Mouse (Mus musculus): ENCODE measurements at regions not wholly inside any gene's neighbourhood (a gene's known extent, or its start where the extent isn't known, plus 50 kb on each side); places are given as distances from the start of the nearest gene placed in this dataset.

DNA sequence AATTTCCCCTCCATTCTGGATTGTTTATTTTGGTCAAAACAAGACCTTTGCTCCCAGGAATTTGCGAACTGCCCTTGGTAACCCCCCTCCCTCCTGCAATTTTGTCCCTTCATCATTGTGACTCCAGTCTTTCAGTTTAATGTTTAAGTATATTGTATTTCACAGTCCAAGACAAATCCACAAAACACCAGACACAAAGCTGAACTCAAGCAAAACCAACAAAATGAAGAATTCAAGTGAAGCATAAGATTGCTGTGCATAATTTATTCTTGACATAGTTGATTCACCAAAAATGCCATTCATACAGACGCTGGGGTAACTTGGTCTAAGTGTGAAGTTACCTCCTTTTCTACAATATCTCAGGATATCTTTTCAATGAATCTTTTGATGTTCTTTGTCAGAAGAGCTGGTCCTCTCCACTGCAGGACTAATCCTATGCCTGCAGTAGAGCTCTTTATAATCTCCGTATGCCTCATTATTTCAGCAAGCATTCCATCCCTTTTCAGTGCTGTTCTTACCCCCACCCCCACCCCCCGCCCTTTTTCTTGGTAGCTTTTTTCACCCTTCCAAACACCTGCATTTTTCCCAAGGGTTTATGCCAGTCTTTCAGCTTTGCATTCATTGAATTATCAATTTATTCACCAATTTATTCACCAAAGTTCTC is 265.4 kb downstream of the Cd109 start:
- no peak for DNase-seq (ENCODE audit: extremely low spot score in 1 of 2, low spot score in 1 of 2)

DNA sequence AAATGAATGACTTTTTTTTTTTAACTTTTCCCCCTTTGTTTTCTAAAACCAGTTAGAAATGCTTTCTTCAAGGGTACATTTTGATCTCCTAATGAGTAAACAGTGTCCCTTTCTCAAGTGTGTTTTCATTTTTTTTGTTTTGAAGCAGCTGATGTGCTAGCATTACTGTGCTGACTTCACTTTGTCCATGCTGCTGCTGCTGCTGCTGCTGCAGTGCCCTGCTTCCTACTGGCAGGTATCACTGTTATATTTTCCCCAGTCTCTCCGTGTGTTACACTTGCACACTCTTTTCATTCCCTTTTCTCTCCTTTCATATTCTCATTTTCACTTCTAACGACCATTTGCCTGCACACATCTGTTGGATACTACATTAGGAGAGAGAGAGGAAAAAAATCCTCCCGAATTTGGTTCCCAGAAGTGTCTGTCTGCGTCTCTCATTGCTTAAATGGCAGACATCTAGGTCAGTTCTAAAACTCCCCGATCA is 266.0 kb downstream of the Cd109 start:
- DNase-seq (ENCODE audit: extremely low spot score in 1 of 2, low spot score in 1 of 2), result no peak

DNA sequence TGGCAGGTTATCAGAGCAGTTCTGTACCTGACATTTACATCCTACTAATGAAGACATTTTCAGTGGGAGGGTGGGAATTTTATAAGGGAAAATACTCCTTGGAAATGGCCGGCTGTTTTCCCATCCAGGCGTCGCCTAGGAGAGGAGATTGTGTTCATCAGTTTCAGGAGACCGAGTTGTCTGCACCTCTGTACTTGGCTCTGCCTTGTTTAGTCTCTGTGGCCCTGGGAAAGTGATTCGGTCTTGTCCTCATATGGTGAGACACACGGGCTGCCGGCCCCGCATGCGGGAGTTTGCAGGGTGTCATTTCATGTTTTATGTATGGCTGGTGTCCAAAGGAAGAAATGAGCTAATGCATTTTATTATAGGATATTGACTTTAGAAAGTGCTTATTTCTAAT is 287.9 kb downstream of the Cd109 start:
- DNase-seq (ENCODE audit: extremely low spot score in 1 of 2, low spot score in 1 of 2), result no peak

DNA sequence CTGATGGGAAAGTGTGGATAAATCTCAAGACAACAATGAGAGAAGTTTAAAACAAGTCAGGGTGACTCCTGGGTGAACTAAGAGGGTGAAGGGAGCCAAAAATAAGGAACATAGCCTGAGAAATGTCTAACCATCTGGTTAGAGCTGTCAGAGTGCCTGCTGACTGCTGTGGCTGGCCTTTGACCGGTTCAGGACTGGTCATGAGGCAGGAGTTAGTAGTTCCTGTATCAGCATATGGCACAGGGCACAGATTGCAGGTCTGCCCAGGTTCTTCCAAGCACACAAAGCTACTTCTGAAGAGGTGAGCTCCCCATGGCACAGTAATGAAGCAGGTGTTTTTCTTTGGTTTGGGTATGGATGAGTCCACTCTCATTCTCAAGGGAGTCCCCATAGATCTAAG is 302.0 kb downstream of the Cd109 start:
- DNase-seq (ENCODE audit: extremely low spot score in 1 of 2, low spot score in 1 of 2), result no peak

DNA sequence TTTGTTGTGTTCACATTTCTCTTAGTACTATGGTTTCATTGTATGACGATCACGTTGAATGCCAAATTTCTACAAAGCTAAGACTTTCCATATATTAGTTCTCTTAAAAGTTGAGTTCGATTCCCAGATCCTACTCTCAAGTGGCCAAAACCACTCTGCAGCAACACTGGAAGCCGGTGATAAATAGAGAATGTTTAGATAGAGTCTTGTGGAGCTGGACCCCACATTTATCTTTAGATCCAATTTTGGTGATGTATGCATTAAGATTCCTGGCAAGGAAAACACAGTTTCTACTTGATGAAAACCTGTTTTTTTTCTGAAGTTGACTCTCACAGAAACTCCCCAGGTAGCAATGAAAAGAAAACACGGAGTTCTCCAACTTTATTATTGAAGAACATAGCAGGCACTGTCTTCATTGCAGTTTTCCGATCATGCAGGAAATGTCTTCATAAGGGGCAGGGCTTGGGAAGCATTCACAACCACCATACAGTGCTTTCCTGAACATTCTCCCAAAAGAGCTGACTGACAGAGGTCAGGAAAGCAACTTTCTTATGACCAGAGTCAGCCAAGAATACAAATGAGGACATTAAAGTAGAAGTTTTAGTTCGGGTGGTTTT is 310.7 kb downstream of the Cd109 start:
- DNase-seq (ENCODE audit: extremely low spot score in 1 of 2, low spot score in 1 of 2), result no peak

DNA sequence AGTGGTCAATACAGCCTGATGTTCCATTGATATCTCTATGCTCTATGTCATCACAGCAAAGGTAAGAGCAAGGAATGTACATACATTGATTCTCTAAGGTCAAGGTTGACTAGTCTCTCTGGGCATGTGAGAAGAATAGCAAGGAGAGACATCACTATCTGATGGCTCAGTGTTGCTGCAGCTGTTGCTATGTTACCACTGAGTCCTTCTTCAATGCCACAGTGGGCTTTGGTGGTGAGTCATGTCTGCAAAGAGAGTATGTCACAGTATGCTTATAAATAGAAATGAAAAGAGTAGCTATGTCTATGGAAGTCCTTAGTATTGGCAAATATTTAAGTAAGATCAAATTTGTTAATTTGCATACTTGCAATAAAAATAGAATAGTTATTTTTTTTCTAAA is 326.3 kb downstream of the Cd109 start:
- DNase-seq (ENCODE audit: extremely low spot score in 1 of 2, low spot score in 1 of 2), result no peak

DNA sequence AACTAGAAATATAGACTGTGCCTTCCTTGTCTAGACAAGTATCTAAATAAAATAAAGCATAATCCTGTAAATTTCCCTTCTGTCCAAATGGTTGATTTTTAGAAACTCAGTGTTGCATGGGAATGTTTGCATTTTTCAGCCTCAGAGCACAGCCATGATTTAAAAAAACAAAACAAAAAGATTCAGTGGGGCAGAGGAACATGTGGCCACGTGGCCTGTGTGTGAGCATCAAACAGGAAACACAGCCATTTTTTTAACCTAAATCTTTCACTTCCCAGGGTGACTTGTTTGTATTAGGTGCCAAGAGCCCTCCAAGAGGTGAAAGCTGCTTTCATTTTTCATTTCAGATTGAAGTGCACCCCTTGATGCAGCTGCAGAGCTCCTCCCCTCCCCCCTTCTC is 349.5 kb downstream of the Cd109 start:
- no peak for DNase-seq (ENCODE audit: extremely low spot score in 1 of 2, low spot score in 1 of 2)

DNA sequence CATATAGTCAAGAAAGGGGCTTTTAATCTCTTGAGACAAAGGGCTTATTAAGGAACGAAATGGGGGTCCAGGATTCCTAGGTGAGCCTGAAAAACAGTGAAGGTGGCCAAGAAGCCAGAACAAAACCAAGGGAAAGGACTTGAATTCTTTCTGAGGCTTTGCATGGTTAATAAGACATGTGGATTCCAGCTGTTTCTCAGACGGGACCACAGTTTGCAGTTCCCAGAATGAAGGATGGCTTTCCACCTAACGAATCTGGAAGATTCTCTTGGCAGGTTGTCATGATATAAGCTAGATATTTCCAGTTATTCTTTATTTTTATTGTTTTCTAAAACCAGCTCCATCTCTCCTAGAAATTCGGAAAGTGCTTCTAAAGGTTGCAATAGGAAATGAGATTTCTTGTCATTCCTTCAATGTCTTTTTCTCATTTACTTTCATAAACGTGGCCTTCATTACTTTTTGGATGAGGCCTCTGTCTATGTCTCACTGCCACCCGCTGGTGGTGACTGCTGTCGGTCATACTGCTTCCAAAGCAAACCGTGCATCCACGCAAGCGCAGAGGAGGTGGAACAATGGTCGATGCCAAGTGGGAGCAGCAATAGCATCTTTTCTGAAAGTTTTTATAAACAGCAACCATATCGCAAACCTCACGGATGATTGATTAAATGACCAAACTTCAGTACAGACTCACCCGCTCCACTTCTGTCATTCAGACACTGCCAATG is 350.0 kb downstream of the Cd109 start:
- DNase-seq (ENCODE audit: extremely low spot score in 1 of 2, low spot score in 1 of 2), result no peak

DNA sequence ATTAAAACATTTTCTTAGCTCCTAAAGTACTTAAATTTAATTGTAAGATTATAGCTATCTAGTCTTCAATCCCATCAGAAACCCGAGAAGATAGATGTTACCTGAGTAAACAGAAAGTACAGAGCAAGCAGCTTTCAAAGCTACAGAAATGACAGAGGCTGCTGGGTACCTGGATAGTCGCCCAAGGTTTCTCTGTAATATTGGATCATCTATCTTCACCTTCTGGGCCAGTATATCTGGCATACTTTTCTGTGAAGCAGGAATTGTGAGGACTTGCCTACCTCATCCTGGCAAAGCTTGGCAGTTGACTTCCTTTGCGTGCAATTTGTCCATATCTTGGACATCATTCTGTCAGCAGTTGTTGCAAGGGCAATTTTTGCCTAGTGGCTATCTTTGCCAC is 356.4 kb downstream of the Cd109 start:
- no peak for DNase-seq (ENCODE audit: extremely low spot score in 1 of 2, low spot score in 1 of 2)

DNA sequence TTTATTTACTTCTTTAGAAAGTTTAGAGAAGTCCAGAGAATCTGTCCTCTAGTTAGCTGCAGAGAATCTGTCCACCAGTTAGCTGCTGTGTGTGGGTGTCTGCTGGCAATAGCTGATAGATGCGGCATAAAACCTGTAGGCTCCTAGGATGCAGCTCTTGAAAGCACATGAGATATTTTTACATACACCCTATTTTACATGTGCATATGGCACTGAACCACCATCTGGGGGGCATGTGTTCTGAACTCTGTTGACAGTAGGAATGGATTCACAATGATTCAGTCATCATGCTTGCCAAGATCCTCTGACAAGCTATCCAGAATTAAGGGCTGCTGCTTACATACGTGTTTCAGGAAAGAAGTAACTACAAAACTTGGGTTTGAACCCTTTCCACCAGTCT is 368.4 kb downstream of the Cd109 start:
- DNase-seq (ENCODE audit: extremely low spot score in 1 of 2, low spot score in 1 of 2), result peak; percentile 10 to 41

DNA sequence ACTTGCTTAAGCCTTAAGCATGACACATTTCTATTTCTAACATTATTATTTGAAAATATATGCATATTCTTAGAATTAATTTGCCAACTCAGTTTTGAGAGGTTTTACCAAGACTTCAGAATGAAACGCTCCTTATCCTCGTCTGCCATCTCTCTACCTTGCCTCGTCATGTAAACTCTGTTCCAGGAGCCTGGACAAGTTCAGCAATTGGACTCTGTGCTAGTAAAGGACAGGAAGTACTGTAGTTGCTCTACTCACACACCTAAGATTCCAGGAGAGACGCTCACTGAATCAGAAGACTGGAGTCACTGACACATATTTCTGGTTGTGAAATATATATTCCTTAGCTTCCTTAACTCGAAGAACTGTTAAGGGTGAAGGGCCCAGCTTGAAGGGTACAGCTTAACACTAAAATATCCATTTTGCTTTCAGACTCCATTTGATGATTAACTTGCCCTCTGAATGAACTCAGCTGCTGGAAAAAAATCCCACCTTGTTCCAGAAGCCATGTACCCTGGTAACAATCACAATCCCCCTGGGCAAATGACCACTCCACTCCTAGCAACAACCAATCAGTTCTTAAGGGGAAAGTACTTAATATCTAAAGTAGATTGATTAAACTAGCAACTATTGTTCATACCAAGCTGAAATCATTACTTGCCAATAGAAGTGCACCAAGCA is 370.0 kb downstream of the Cd109 start:
- no peak for DNase-seq (ENCODE audit: extremely low spot score in 1 of 2, low spot score in 1 of 2)

DNA sequence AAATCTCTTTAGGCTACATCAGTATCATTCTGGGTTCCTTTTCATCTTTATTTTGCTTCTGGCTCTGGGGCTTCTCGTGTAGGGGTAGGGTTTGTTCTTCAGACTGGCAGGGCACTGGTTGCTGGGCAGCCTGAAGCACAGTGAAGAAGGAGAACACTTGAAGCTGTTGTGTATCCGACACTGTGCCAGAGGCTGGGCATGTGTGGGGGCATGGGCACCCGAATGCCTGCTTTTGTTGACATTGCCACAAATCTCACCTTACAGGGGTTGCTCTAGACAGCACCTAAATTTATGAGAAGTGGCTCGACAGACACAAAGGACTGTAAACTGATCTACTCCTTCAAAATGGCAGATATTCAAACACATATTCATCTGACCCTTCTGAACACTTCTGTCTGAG is 376.0 kb downstream of the Cd109 start:
- DNase-seq (ENCODE audit: extremely low spot score in 1 of 2, low spot score in 1 of 2), result no peak

DNA sequence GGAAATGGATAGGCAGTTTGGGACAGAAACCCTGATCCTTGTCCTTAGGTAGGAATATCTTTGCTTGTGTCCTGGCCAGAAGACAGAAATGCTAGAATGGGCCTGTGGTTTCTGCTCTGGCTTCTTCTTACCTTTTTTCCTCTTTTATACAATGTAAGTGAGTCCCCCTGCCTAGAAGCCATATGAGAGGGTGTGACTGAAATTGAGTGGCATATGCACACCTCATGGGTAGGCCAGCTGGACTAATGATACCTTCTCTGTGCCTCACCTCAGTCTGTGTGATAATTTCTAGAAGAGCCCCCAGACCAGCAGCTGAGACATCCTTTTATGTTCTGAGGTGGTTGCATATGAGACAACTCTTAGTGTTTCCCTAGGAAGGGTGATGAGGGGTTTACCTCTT is 385.7 kb downstream of the Cd109 start:
- no peak for DNase-seq (ENCODE audit: extremely low spot score in 1 of 2, low spot score in 1 of 2)

DNA sequence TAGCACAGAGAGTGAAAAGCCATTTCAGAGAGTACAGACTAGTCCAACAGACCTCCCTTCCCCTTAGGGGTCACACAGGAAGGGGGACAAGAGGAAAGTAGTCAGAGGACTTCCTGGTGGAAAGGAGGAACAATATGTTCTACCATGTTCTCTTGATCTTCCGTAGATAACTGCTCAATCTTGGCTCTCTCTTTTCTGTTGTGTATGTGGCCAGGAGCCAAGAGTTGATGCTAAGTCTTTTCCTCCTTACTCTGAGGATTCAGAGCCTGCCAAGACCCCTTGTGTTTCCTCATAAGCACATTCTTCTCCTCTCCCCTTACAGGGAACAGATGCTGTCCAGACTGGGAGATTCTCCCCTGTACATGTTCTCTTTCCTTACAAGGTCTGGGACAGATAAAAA is 386.6 kb downstream of the Cd109 start:
- no peak for DNase-seq (ENCODE audit: extremely low spot score in 1 of 2, low spot score in 1 of 2)

DNA sequence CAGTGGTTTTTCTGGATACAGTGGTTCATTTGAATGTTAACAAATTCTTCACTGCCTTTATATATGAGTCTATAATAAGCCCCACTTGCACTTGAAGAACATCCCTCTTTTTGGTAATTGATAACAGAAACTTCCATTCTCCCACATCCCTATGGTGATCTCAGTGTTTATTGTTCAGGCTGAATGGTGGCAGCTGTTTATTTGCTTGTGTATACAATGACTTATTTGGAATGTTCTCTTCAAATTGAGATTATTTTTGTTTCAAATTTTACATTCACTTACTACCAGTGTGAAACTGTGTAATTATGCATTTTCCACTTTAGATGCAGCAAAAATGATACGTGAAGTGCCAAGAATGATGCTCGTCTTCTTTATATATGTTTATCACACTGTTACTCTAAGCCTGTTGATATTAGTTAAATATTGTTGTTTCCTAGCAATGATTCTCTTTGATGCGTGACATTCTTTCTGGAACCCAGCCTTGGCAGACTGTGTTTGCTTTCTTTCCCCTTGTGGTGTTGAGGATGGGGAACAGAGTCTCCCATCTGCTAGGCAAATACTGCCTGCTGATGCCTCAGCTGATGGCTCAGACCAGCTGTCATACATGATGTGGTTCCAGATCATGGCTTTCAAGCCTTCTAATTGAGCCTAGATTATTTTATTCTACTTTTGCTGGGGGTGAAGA is 389.1 kb downstream of the Cd109 start:
- peak; percentile 17 to 50 for DNase-seq (ENCODE audit: extremely low spot score in 1 of 2, low spot score in 1 of 2)

DNA sequence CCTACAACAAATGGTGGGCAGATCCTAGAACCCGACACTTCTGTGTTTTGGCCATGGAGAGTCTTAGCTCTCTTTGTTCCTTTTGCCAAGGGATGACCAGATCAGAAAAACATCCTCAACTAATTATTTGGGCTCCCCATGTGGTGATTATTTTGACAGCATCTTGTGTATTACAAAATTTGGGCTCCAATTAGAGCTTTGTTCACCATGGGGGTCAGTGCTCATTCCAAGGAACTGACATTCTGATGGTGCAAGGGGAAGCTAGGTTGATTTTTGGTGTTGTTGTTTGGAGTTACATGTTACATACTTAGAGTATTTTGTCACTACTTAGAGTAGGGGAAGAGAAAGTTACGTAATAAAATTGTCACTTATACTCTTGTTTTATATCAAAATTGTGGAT is 406.9 kb downstream of the Cd109 start:
- no peak for DNase-seq (ENCODE audit: extremely low spot score in 1 of 2, low spot score in 1 of 2)

DNA sequence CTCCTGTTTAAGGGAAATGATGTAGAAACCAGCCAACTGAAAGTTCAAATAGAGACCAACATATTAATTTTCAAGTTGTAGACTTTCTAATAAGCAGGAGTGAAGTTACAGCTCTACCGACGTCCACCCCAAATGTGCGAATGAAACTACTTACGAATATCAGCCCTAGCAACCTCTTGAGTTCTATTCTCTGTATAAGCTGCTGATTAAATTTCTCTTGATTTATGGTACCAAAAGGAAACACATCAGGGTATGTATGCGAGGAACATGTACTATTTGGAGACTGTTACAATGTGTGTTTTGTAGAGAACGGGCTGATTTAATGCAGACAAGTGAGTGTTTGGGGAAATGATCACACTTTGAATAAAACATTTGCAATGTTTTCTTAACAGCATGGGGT is 412.9 kb downstream of the Cd109 start:
- DNase-seq (ENCODE audit: extremely low spot score in 1 of 2, low spot score in 1 of 2), result no peak

DNA sequence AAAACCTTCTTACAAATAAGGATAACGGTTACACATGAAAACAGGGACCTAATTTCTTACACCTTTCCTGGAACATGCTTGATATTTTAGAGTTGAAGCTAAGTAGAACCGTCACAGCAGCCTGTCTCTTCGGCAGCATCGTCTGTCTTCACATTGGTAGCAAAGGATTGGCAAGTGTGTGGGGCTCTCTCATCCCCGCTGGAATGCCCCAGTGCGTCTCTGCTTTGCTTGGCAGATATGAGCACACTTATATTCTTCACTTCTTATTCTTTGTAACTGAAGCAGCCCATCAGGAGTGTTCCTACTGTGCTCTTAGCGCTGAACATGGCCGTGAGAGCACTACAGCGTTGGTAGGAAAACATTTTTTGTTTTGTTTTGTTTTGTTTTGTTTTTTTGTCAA is 414.1 kb downstream of the Cd109 start:
- DNase-seq (ENCODE audit: extremely low spot score in 1 of 2, low spot score in 1 of 2), result no peak

DNA sequence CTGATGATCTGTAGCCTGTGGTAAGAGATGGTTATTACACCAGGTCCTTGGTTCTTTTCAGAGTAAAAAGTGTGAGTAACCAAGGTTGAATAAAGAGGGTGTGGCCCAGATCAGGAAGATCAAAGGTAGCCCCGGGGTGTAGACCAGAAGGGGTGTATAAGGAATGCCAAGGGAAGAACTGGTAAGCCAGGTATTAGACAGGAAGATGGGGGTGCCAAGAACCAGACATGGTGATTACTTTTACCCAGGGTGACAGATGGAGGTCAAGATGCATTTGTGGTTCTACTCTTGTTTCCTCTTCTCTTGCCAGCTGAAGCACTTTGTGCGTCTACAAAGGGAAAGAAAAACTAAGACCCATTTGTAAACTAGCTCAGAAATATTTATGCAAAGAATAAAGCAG is 420.3 kb downstream of the Cd109 start:
- DNase-seq (ENCODE audit: extremely low spot score in 1 of 2, low spot score in 1 of 2), result no peak

DNA sequence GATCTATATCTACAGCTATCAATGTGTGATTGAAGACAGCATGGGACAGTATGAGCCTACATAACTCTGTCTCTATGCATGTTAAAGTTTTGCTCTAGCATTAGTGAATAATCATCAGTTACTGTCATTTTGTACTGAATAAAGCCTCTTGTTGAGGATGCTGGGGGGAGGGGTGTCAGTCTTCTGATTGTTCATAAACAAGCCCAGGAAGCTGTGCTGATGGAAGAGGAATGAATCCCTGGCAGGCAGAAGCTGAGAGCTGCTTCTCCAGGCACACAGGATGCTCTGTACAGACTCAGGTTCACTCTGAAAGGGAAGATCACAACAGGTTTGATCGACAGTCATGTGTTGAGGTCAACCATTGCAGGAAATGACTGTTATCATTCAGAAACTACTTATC is 421.7 kb downstream of the Cd109 start:
- DNase-seq (ENCODE audit: extremely low spot score in 1 of 2, low spot score in 1 of 2), result no peak

DNA sequence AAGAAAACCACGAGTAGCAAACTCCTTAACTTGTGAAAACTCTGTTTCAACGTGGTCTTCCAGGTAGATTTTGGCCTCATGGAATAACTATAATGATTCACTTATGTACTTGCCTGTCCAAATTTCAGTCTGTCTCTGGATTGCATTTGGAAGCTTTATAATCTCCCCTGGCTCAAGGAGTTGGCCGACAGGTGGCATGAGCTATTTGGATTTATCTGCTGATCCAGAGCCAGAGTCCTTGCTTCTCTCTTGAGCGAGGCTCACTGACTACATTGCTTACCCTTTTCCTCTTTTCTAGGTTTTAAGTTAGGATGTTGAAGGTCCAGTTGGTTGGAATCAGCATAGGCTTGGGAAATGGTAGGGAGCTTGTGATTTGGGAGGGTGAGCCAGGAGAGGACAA is 423.6 kb downstream of the Cd109 start:
- no peak for DNase-seq (ENCODE audit: extremely low spot score in 1 of 2, low spot score in 1 of 2)
